Mouse (Mus musculus): ENCODE measurements around the gene Ndufa7.

Ndufa7 gene

DNA sequence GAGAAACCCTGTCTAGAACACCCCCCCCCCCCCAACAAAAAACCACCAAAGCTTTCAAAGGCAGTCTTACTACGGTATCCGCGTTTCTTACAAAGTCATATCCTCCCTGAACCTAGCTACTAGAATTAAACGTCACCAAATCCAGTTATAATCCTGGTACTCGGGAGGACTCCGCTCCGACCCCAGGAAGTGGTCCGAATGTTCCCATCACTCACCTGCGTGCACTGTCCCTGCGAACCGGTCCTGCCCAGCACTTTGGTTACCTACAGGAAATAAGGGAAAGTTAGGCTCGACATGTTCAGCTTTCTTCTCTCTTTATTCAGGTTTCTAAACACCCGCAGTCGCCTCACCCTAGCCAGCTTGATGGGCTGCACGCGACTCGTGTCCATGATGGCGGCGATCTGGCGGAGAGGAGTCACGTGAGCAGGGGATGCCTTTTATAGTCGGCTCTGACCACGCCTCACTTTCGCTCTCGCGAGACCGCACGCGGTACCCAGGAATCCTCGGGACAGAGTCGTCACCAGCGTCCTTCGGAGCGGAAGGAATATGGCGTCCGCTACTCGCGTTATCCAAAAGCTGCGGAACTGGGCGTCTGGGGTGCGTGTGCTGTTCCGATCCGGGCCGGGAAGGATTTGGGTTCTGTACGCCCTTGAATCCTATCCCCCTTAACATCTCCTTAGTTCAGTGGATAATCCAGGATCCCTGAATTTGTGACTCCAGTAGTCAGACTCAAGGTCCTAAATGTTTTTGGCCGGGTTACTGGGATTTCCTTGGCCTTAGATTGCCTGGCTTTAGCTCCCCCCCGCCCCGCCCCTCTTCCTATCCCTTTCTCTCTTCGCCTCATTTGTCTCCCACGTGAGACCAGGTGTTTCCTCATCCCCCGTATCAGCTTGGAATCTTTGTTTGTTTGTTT lies at the start of gene Ndufa7, which contains the start of gene Rps28:
TSS of gene Ndufa7 (plus strand) at position 489 of the 913 bp plus-strand sequence.
TSS of gene Rps28 (minus strand) at position 479 of the 913 bp plus-strand sequence.
- DNase-seq (ENCODE audit: inconsistent ontology term): peak; percentile 95

DNA sequence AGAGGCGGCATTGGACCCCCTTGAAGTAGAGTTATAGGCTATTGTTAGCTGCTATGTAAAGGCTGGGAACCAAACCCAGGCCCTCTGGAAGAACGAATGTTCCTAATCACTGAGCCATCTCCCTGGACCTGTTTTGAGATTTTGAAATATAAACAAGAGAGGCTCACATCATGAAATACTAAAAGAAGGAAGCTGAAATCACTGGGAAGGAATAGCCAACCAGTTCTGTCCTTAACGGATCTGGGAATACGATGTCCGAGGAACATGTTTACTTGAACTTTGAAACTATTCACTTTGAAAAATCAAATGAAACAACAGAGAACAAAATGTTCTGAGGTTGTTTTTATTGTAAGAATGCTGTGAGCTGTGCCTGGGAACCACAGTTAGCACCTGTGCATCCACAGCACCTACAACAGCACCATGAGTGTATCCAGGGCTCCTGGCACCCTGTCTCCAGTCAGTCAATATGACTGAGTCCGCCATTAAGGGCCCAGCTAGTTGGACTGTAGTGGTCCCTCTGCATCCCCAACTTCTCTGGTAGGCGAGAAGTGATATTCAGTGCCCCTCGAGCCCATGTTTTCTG lies 49.7 kb upstream of the Ndufa7 start:
- no peak for DNase-seq (ENCODE audit: inconsistent ontology term)

GRCm38 (mm10) chr17:33775287-33775686 lies 49.1 kb upstream of the Ndufa7 start:
- no peak for DNase-seq (ENCODE audit: inconsistent ontology term)

DNA sequence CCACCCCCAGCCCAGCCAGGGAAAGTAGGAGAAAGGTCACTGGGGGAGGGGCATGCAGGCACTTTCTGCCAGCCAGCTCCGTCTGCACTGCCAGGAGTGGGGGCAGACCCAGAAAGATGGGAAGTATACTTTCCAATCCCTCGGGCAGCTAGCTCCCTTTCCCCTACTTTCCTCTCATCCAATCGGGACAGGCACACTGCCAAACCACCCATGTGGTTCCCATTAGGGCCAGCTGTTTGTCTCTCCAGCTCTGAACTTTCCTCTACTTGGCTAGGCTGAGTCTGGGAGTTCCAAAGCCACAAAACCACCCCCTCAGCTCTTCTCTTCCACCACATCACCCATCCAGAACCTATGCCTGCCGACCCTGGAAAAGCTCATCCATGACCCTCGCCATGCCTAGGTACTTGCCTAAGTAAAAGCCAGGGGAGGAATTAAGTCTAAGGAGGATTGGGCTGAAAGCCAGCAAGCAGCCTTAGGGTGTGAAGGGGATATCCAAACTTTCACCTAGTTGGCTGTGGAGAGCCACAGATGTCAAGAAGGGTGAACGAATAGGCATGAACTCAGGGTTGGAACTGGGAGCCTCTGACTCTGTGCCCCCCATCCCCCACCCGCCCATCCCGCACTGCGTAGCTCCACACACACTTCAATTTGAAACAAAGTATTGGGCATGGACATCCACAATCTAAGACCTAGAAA lies 45.0 kb upstream of the Ndufa7 start:
- peak; percentile 96 for DNase-seq (ENCODE audit: inconsistent ontology term)

GRCm38 (mm10) chr17:33779967-33780295 lies 44.4 kb upstream of the Ndufa7 start:
- DNase-seq (ENCODE audit: inconsistent ontology term): no peak

GRCm38 (mm10) chr17:33780431-33780830 lies 43.9 kb upstream of the Ndufa7 start:
- peak; percentile 56 for DNase-seq (ENCODE audit: inconsistent ontology term)

- DNase-seq (ENCODE audit: inconsistent ontology term): peak; percentile 63
Measured at GRCm38 (mm10) chr17:33781124-33781977, 43.0 kb upstream of the Ndufa7 start, which contains the start of gene Angptl4. TSS of gene Angptl4 (minus strand) at chr17:33781830.

GRCm38 (mm10) chr17:33782067-33782466 lies 42.3 kb upstream of the Ndufa7 start:
- DNase-seq (ENCODE audit: inconsistent ontology term): peak; percentile 47

- DNase-seq (ENCODE audit: inconsistent ontology term): peak; percentile 98
Measured at GRCm38 (mm10) chr17:33783408-33783807, 41.0 kb upstream of the Ndufa7 start.

DNA sequence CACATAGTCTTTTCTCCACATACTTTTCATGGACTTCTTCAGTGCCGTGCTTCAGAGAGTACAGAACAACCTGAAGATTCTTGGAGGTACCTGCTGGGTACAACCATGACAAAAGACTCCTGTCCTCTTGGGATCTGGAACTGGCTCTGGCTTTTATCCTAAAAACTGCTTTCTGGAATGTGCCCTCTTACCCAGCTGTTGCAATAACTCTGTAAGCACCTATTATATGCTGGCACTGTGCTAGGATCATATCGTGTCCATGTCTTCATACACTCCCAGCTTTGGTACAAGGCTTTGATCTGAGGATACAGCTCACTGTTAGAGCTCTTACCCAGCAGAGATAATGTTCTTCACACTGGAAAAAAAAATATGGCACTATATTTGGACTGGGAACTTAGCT lies 39.4 kb upstream of the Ndufa7 start:
- DNase-seq (ENCODE audit: inconsistent ontology term): no peak

- no peak for DNase-seq (ENCODE audit: inconsistent ontology term)
Measured at GRCm38 (mm10) chr17:33786375-33786774, 38.0 kb upstream of the Ndufa7 start.

GRCm38 (mm10) chr17:33788732-33789131 lies 35.6 kb upstream of the Ndufa7 start:
- DNase-seq (ENCODE audit: inconsistent ontology term): no peak

DNA sequence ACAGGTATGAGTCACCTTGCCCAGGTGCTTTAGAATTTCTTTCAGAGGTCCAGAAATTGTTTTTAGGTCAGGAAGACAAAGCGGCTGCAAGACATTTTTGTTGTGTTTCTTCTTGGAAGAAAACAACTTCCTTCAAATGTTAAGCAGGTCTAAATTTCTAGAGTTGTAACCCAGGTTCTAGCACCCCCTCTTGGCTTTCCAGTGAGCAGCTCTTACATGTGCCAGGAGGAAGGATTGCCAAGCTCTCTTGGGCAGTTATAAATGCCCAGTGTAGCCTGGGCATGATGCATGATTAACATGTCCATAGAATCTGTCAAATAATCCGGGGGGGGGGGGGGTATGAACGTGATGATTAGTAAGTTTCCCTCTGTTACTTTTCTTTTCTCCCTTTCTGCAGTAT lies 26.1 kb upstream of the Ndufa7 start:
- DNase-seq (ENCODE audit: inconsistent ontology term): peak; percentile 36

- no peak for DNase-seq (ENCODE audit: inconsistent ontology term)
Measured at GRCm38 (mm10) chr17:33799277-33799676, 25.1 kb upstream of the Ndufa7 start.

GRCm38 (mm10) chr17:33802221-33802620 lies 22.2 kb upstream of the Ndufa7 start:
- peak; percentile 46 for DNase-seq (ENCODE audit: inconsistent ontology term)

DNA sequence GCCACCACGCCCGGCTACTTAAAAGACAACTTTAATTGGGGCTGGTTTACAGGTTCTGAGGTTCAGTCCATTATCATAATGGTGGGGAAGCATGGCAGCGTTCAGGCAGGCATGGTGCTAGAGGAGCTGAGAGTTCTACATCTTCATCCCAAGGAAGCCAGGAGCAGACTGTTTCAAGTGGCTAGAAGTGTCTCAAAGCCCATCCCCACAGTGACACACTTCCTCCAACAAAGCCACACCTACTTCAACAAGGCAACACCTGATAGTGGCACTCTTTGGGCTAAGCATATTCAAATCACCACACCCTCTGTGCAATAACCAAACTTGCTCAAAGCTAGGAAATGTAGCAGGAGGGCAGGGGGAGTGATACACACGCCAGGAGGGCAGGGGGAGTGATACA lies 20.2 kb upstream of the Ndufa7 start:
- no peak for DNase-seq (ENCODE audit: inconsistent ontology term)

DNA sequence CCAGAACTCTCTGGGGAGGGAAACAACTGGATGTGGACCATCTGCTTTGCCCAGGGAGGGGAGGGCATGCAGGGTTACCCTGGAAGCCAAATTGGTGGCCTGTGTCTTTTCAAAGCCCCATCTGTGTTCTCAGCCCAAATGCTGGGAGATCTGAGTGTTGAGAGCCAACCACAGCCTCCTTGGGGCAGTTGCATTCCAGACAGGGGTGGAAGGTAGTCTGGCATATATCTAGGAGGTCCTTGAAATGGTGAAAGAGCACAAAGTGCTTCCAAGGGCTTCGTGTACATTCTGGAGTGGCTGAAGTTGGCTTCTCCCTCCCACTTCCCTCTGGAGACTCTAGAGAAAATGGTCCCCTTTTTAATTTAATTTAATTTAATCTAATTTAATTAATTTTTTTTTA lies 19.6 kb upstream of the Ndufa7 start:
- no peak for DNase-seq (ENCODE audit: inconsistent ontology term)

- no peak for DNase-seq (ENCODE audit: inconsistent ontology term)
Measured at GRCm38 (mm10) chr17:33807181-33807888, 17.0 kb upstream of the Ndufa7 start.

DNA sequence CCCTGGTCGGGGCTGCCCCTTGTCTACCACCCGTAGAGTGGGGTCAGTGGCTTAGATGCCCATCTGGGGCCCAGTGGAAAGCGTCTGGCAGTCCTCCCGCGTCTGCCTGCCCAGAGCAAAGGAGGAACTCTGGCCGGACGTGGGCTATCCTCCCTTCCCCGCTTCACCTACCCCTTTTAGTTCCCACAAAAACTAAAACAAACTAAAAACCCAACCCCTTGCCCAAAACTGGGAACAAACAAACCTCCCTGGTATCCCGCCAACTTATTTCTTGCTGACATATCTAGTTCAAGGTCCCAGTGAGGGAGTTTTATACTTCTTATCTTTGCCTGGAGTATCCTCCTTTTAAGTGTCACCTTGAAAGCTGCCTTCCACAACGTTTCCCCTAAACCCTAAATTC lies 16.2 kb upstream of the Ndufa7 start:
- DNase-seq (ENCODE audit: inconsistent ontology term): no peak

DNA sequence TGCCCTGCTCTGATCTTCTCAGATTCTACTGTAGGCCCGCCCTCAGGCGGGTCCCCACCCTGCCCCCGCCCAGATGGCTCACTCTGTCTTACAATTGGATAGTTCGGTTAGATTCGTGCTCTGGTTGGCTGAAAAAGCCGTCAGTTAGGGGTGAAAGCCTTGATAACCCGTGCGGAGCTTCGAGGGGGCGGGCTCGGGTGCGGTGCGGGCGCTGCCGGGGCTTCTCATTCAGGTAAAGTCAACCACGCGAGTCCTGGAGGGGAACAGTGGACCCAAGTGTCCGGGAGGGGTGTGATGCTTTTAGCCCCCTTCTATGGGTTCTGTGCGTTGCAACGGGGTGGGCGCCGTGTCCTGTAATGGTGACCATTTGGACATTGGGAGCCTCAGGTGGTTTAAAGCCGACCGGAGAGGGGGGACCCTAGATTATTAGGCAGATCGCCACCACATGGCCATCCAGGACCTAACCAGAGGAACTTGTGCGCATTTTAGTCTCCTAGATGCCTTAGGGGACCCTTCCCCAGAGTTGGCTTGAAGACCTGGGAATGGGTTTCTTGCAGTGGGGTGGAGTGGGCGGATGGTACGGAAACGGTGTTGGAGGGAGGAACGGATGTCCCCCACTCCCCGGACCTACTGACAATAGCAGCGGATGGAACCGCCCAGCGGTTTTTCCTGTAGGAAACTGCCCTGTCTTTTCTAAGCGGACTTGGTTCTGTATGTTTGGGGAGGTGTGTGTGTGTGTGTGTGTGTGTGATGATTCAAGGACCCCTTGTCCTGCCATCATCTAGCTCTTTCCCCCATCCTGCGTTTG lies 13.8 kb upstream of the Ndufa7 start, which contains the start of gene Kank3:
TSS of gene Kank3 (plus strand) at position 186 of the 808 bp plus-strand sequence.
- DNase-seq (ENCODE audit: inconsistent ontology term): peak; percentile 97

Measured in Muller cell, postnatal 12 days (primary cell).